Mouse (Mus musculus): Measurements from ENCODE around the gene Isy1. TPM values are rescaled to one million over a fixed set of nuclear protein-coding genes. Genes with fewer than 3 reads are reported as not detected.
"Not testable (repeated sequence)": the region's sequence is repeated elsewhere in the genome, so short reads cannot be mapped to it uniquely, and the experiment has no call there.

Gene Isy1
- polyA plus RNA-seq, 1 experiment from 2014 or later = 45.6 TPM

DNA sequence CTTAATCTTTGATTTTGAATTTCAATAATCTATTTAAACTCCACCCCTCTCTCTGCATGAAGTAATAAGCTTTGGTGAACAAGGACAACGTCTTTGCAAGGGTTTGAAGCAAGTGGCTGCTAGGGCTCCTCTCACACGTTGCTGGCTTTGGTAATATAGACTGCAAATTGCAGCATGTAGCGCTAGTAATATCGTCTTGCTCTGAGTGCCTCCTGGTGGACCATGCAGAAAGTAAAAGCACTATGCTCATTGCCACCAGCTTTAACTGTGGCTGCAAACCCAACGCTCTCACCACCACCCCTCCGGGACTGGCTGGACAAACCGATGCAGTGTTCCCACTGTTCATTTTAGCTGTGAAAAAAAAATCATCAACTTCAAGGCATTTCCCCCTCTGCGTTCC lies 68.0 kb downstream of the Isy1 start:
- H3K4me1 ChIP-seq (ENCODE audit: control insufficient read depth, insufficient read depth, low read length) = no peaks in the 10 kb centered on the region
- no peak overlapping the region for H3K9ac ChIP-seq (ENCODE audit: low read length)
- ATAC-seq (ENCODE audit: insufficient read depth, low FRiP score, low TSS enrichment) (no peak), DNase-seq (ENCODE audit: low spot score) (no peak)
- H3K9me3 ChIP-seq (ENCODE audit: control insufficient read depth, low read length) = no peaks in the 10 kb centered on the region
- H3K36me3 ChIP-seq (ENCODE audit: control insufficient read depth, insufficient read depth, low read length) = no peaks in the 10 kb centered on the region
- no peak overlapping the region for H3K4me2 ChIP-seq (ENCODE audit: low read depth)
- 56% methylated on average over 8 of the region's 8 CpGs for WGBS
- no peaks in the 10 kb centered on the region for H3K27me3 ChIP-seq (ENCODE audit: control insufficient read depth, insufficient read depth, low read length)
- H3K4me3 ChIP-seq (ENCODE audit: low read depth, low read length) = no peak overlapping the region
- H3K27ac ChIP-seq (ENCODE audit: low read depth, low read length) = no peak overlapping the region

DNA sequence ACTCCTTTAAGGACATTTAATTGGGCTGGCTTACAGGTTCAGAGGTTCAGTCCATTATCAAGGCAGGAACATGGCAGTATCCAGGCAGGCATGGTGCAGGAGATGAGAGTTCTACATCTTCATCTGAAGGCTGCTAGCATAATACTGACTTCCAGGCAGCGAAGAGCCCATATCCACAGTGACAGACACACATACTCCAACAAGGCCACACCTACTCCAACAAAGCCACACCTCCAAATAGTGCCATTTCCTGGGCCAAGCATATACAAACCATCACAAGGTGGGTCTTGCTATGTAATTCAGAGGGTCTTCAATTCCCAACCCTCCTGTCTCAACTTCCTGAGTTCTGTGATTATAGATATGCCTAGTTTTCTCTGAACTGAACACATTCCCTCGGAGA lies 74.3 kb downstream of the Isy1 start:
- not testable (repeated sequence) for H3K27ac ChIP-seq (ENCODE audit: low read depth, low read length); DNase-seq (ENCODE audit: low spot score); H3K27me3 ChIP-seq (ENCODE audit: control insufficient read depth, insufficient read depth, low read length); H3K4me2 ChIP-seq (ENCODE audit: low read depth); H3K4me3 ChIP-seq (ENCODE audit: low read depth, low read length); H3K4me1 ChIP-seq (ENCODE audit: control insufficient read depth, insufficient read depth, low read length); H3K36me3 ChIP-seq (ENCODE audit: control insufficient read depth, insufficient read depth, low read length); ATAC-seq (ENCODE audit: insufficient read depth, low FRiP score, low TSS enrichment); H3K9ac ChIP-seq (ENCODE audit: low read length); H3K9me3 ChIP-seq (ENCODE audit: control insufficient read depth, low read length)
- 93% methylated on average over 2 of the region's 2 CpGs for WGBS

Other genes starting within 250 kb of the Isy1 start
- gene Prokr1, start 248.1 kb downstream of the Isy1 start, polyA plus RNA-seq (2014; fragmentation: Nextera tagmentation; extraction: Ambion mirVana) = 3.4 and 3.6 TPM in 2 replicates
- gene Aplf, start 166.6 kb downstream of the Isy1 start, polyA plus RNA-seq (2014; fragmentation: Nextera tagmentation; extraction: Ambion mirVana) = 14.9 and 15.4 TPM in 2 replicates
- gene Efcc1, start 107.9 kb downstream of the Isy1 start, polyA plus RNA-seq (2014; fragmentation: Nextera tagmentation; extraction: Ambion mirVana) = 6.2 and 6.4 TPM in 2 replicates
- gene Gp9, start 60.7 kb downstream of the Isy1 start, polyA plus RNA-seq (2014; fragmentation: Nextera tagmentation; extraction: Ambion mirVana) = 2.6 and 4.3 TPM in 2 replicates
- gene Rab43, start 26.6 kb downstream of the Isy1 start, polyA plus RNA-seq (2014; fragmentation: Nextera tagmentation; extraction: Ambion mirVana) = 7.9 and 8.4 TPM in 2 replicates
- gene Gm45140, start 3.0 kb downstream of the Isy1 start, polyA plus RNA-seq (2014; fragmentation: Nextera tagmentation; extraction: Ambion mirVana) = 2.7 and 4.6 TPM in 2 replicates
- gene Cnbp, start 12.3 kb upstream of the Isy1 start, polyA plus RNA-seq (2014; fragmentation: Nextera tagmentation; extraction: Ambion mirVana) = 1,129 and 1,155 TPM in 2 replicates
- 156 and 169 TPM in 2 replicates for gene Copg1, start 49.0 kb upstream of the Isy1 start, polyA plus RNA-seq (2014; fragmentation: Nextera tagmentation; extraction: Ambion mirVana)
- gene Hmces, start 75.1 kb upstream of the Isy1 start, polyA plus RNA-seq (2014; fragmentation: Nextera tagmentation; extraction: Ambion mirVana) = 44.7 and 49.0 TPM in 2 replicates
- 91.9 and 92.1 TPM in 2 replicates for gene H1fx, start 142.8 kb upstream of the Isy1 start, polyA plus RNA-seq (2014; fragmentation: Nextera tagmentation; extraction: Ambion mirVana)
- gene Rab7, start 206.5 kb upstream of the Isy1 start, polyA plus RNA-seq (2014; fragmentation: Nextera tagmentation; extraction: Ambion mirVana) = 275 and 276 TPM in 2 replicates
- gene Rpn1, start 245.7 kb upstream of the Isy1 start, polyA plus RNA-seq (2014; fragmentation: Nextera tagmentation; extraction: Ambion mirVana) = 301 and 345 TPM in 2 replicates